Mouse (Mus musculus): ENCODE data around the gene Acot7. TPM values are rescaled to one million over a fixed set of nuclear protein-coding genes. Genes with fewer than 3 reads are reported as not detected.
A peak's percentile ranks its signal among the peaks of the same experiment; 100 is the strongest.

Gene Acot7
- polyA plus RNA-seq, 1 experiment, result 15.4 TPM

- no peak for DNase-seq (ENCODE audit: low read depth in 1 of 2, low spot score in 2 of 2)
- Histone ChIP-seq H3K36me3 (ENCODE audit: control insufficient read depth, insufficient read depth, low read length) (no peaks in the 10 kb centered on the region), H3K4me3 (ENCODE audit: extremely low read depth, insufficient read depth, insufficient read length) (no peak overlapping the region), H3K4me1 (ENCODE audit: control insufficient read depth, insufficient read depth, insufficient read length) (peaks cover 47% of the 10 kb centered on the region; the same call in 1 of the 2 replicates), H3K27me3 (ENCODE audit: control insufficient read depth, insufficient read depth, low read length) (no peaks in the 10 kb centered on the region), H3K27ac (ENCODE audit: insufficient read depth, low read length) (peak overlapping the region; percentile 31; the same call in 1 of the 2 replicates)
- WGBS, result 88% methylated on average over 1 of the region's 1 CpGs
- no peak for TF ChIP-seq POLR2A (IDR thresholded peaks at IDR 0.05; ENCODE audit: low read depth, low read length)
Measured at GRCm38 (mm10) chr4:152202418-152202817, 24.5 kb downstream of the Acot7 start.

- 49% methylated on average over 3 of the region's 3 CpGs for WGBS
- Histone ChIP-seq H3K36me3 (ENCODE audit: control insufficient read depth, insufficient read depth, low read length) (no peaks in the 10 kb centered on the region), H3K27me3 (ENCODE audit: control insufficient read depth, insufficient read depth, low read length) (no peaks in the 10 kb centered on the region), H3K4me3 (ENCODE audit: extremely low read depth, insufficient read depth, insufficient read length) (no peak overlapping the region), H3K27ac (ENCODE audit: insufficient read depth, low read length) (no peak overlapping the region), H3K4me1 (ENCODE audit: control insufficient read depth, insufficient read depth, insufficient read length) (peaks cover 47% of the 10 kb centered on the region; the same call in 1 of the 2 replicates)
- no peak for DNase-seq (ENCODE audit: low read depth in 1 of 2, low spot score in 2 of 2)
- TF ChIP-seq POLR2A (IDR thresholded peaks at IDR 0.05; ENCODE audit: low read depth, low read length) (no peak), CTCF (IDR thresholded peaks at IDR 0.05; ENCODE audit: extremely low read depth, insufficient read depth, insufficient read length, insufficient replicate concordance) (no peak)
Measured at GRCm38 (mm10) chr4:152202905-152203304, 25.0 kb downstream of the Acot7 start.

- no peak for TF ChIP-seq CTCF (IDR thresholded peaks at IDR 0.05; ENCODE audit: extremely low read depth, insufficient read depth, insufficient read length, insufficient replicate concordance)
- TF ChIP-seq POLR2A (IDR thresholded peaks at IDR 0.05; ENCODE audit: low read depth, low read length), result no peak
- Histone ChIP-seq H3K27me3 (ENCODE audit: control insufficient read depth, insufficient read depth, low read length) (no peaks in the 10 kb centered on the region), H3K4me1 (ENCODE audit: control insufficient read depth, insufficient read depth, insufficient read length) (peaks cover 45% of the 10 kb centered on the region; the same call in 1 of the 2 replicates), H3K4me3 (ENCODE audit: extremely low read depth, insufficient read depth, insufficient read length) (no peak overlapping the region), H3K27ac (ENCODE audit: insufficient read depth, low read length) (no peak overlapping the region), H3K36me3 (ENCODE audit: control insufficient read depth, insufficient read depth, low read length) (no peaks in the 10 kb centered on the region)
- no peak for DNase-seq (ENCODE audit: low read depth in 1 of 2, low spot score in 2 of 2)
- whole genome bisulfite sequencing, result 82% methylated on average over 6 of the region's 6 CpGs
Measured at GRCm38 (mm10) chr4:152204663-152205062, 26.7 kb downstream of the Acot7 start.

GRCm38 (mm10) chr4:152206199-152206598, 28.3 kb downstream of the Acot7 start:
- no peak overlapping the region for H3K4me3 ChIP-seq (ENCODE audit: extremely low read depth, insufficient read depth, insufficient read length)
- H3K36me3 ChIP-seq (ENCODE audit: control insufficient read depth, insufficient read depth, low read length), result no peaks in the 10 kb centered on the region
- H3K27ac ChIP-seq (ENCODE audit: insufficient read depth, low read length), result no peak overlapping the region
- no peaks in the 10 kb centered on the region for H3K27me3 ChIP-seq (ENCODE audit: control insufficient read depth, insufficient read depth, low read length)
- peaks cover 30% of the 10 kb centered on the region; the same call in 1 of the 2 replicates for H3K4me1 ChIP-seq (ENCODE audit: control insufficient read depth, insufficient read depth, insufficient read length)
- DNase-seq (ENCODE audit: low read depth in 1 of 2, low spot score in 2 of 2), result no peak
- 88% methylated on average over 6 of the region's 6 CpGs for WGBS
- TF ChIP-seq POLR2A (IDR thresholded peaks at IDR 0.05; ENCODE audit: low read depth, low read length) (no peak), CTCF (IDR thresholded peaks at IDR 0.05; ENCODE audit: extremely low read depth, insufficient read depth, insufficient read length, insufficient replicate concordance) (no peak)

GRCm38 (mm10) chr4:152209623-152210022, 31.7 kb downstream of the Acot7 start:
- H3K27ac ChIP-seq (ENCODE audit: insufficient read depth, low read length), result no peak overlapping the region
- no peak for DNase-seq (ENCODE audit: low read depth in 1 of 2, low spot score in 2 of 2)
- H3K27me3 ChIP-seq (ENCODE audit: control insufficient read depth, insufficient read depth, low read length), result no peaks in the 10 kb centered on the region
- WGBS, result 48% methylated on average over 4 of the region's 4 CpGs
- H3K4me3 ChIP-seq (ENCODE audit: extremely low read depth, insufficient read depth, insufficient read length), result no peak overlapping the region
- no peaks in the 10 kb centered on the region for H3K36me3 ChIP-seq (ENCODE audit: control insufficient read depth, insufficient read depth, low read length)
- TF ChIP-seq POLR2A (IDR thresholded peaks at IDR 0.05; ENCODE audit: low read depth, low read length), result no peak
- TF ChIP-seq CTCF (IDR thresholded peaks at IDR 0.05; ENCODE audit: extremely low read depth, insufficient read depth, insufficient read length, insufficient replicate concordance), result no peak
- H3K4me1 ChIP-seq (ENCODE audit: control insufficient read depth, insufficient read depth, insufficient read length), result peaks cover 8% of the 10 kb centered on the region; the same call in 1 of the 2 replicates

- H3K27ac ChIP-seq (ENCODE audit: insufficient read depth, low read length), result no peak overlapping the region
- DNase-seq (ENCODE audit: low read depth in 1 of 2, low spot score in 2 of 2), result no peak
- TF ChIP-seq POLR2A (IDR thresholded peaks at IDR 0.05; ENCODE audit: low read depth, low read length), result no peak
- no peak for TF ChIP-seq CTCF (IDR thresholded peaks at IDR 0.05; ENCODE audit: extremely low read depth, insufficient read depth, insufficient read length, insufficient replicate concordance)
- H3K4me3 ChIP-seq (ENCODE audit: extremely low read depth, insufficient read depth, insufficient read length), result no peak overlapping the region
- no peaks in the 10 kb centered on the region; the same call in 1 of the 2 replicates for H3K4me1 ChIP-seq (ENCODE audit: control insufficient read depth, insufficient read depth, insufficient read length)
- 82% methylated on average over 6 of the region's 6 CpGs for WGBS
- no peaks in the 10 kb centered on the region for H3K36me3 ChIP-seq (ENCODE audit: control insufficient read depth, insufficient read depth, low read length)
- H3K27me3 ChIP-seq (ENCODE audit: control insufficient read depth, insufficient read depth, low read length), result no peaks in the 10 kb centered on the region
Measured at GRCm38 (mm10) chr4:152212091-152212505, 34.2 kb downstream of the Acot7 start.

- no peaks in the 10 kb centered on the region for H3K27me3 ChIP-seq (ENCODE audit: control insufficient read depth, insufficient read depth, low read length)
- WGBS, result 54% methylated on average over 5 of the region's 5 CpGs
- H3K4me3 ChIP-seq (ENCODE audit: extremely low read depth, insufficient read depth, insufficient read length), result no peak overlapping the region
- no peaks in the 10 kb centered on the region; the same call in 1 of the 2 replicates for H3K4me1 ChIP-seq (ENCODE audit: control insufficient read depth, insufficient read depth, insufficient read length)
- H3K36me3 ChIP-seq (ENCODE audit: control insufficient read depth, insufficient read depth, low read length), result no peaks in the 10 kb centered on the region
- TF ChIP-seq POLR2A (IDR thresholded peaks at IDR 0.05; ENCODE audit: low read depth, low read length), result no peak
- TF ChIP-seq CTCF (IDR thresholded peaks at IDR 0.05; ENCODE audit: extremely low read depth, insufficient read depth, insufficient read length, insufficient replicate concordance), result peak; percentile 76; the same call in 1 of the 2 replicates
- DNase-seq (ENCODE audit: low read depth in 1 of 2, low spot score in 2 of 2), result peak; percentile 46 to 57
- H3K27ac ChIP-seq (ENCODE audit: insufficient read depth, low read length), result no peak overlapping the region
Measured at GRCm38 (mm10) chr4:152212531-152212930, 34.6 kb downstream of the Acot7 start.
